Mouse (Mus musculus) stomach, postnatal 0 days (tissue): ENCODE data around the gene Crtac1.

Source experiments
- CTCF ChIP-seq: IDR thresholded peaks from 2 replicates; pipeline ENCODE4 v1.5.1; 2016; ENCODE audit warnings: antibody characterized with exemption, low read depth, mild to moderate bottlenecking, moderate library complexity
- EP300 ChIP-seq: optimal IDR thresholded peaks from 2 replicates; pipeline ENCODE3; 2016; ENCODE audit warnings: antibody characterized with exemption

DNA sequence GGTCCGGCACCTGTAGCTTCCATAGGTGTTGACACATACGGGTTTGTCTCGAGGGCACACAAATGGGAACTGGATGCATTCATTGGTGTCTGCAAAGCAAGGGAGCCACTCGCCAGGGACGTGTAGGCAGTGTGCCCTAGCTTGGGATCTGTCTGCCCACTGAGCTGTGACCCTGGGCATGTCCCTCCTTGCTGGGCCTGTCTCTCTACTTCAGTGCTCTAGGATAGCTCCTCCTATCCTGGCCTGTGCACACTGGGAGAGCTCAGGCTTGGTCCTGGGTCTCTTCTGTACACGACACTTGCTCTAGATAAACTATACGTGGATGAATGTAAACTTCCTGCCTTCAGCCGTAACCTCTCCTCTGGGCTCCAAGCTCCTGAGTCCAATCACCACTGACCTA, 147.4 kb downstream of the Crtac1 start:
- TF ChIP-seq EP300 (no peak), CTCF (no peak)
